Mouse (Mus musculus) heart, embryonic 13.5 days (tissue): ENCODE measurements around the gene Vgll4. TPM values are rescaled to one million over a fixed set of nuclear protein-coding genes. Genes with fewer than 3 reads are reported as not detected.

Experiments
- ATAC-seq: fragments of 200-750 bp; cut with Nextera tagmentation; 2 replicates; pipeline ENCODE4 v1.8.0; 2017; ENCODE audit warnings: moderate TSS enrichment; ENCODE audit not compliant: insufficient number of reproducible peaks, low FRiP score, low TSS enrichment; ENCODE audit errors: extremely low read depth
- H3K27ac ChIP-seq: fragments of 300-500 bp; sonication (generic); replicated peaks from 2 replicates; pipeline ENCODE4 v1.5.1; 2015; ENCODE audit warnings: moderate library complexity, mild to moderate bottlenecking, inconsistent platforms
- H3K27me3 ChIP-seq: fragments of 300-500 bp; sonication (generic); replicated peaks from 2 replicates; pipeline ENCODE4 v1.6.1; 2015; ENCODE audit warnings: mild to moderate bottlenecking, inconsistent platforms
- H3K36me3 ChIP-seq: fragments of 300-500 bp; sonication (generic); 2 replicates; pipeline ENCODE4 v1.6.1; 2015; ENCODE audit warnings: mild to moderate bottlenecking, inconsistent platforms
- H3K4me1 ChIP-seq: fragments of 300-500 bp; sonication (generic); 2 replicates; pipeline ENCODE4 v1.6.1; 2015; ENCODE audit warnings: inconsistent platforms
- H3K4me2 ChIP-seq: fragments of 300-500 bp; sonication (generic); 2 replicates; pipeline ENCODE4 v1.6.1; 2015; ENCODE audit warnings: inconsistent platforms, mild to moderate bottlenecking, moderate library complexity
- H3K4me3 ChIP-seq: fragments of 300-500 bp; sonication (generic); 2 replicates; pipeline ENCODE4 v1.5.1; 2015; ENCODE audit warnings: moderate library complexity, mild to moderate bottlenecking, inconsistent platforms
- H3K9ac ChIP-seq: fragments of 300-500 bp; sonication (generic); 2 replicates; pipeline ENCODE4 v1.6.1; 2015; ENCODE audit warnings: inconsistent platforms, mild to moderate bottlenecking, moderate library complexity
- H3K9me3 ChIP-seq: fragments of 300-500 bp; sonication (generic); 2 replicates; pipeline ENCODE4 v1.6.1; 2016; ENCODE audit warnings: inconsistent platforms
- WGBS: fragments of 180-500 bp; shearing (Covaris S2); methylation state at CpG from one replicate; pipeline ENCODE4 v1.1.7; 2015; ENCODE audit warnings: mixed read lengths; 5-methylcytosine and 5-hydroxymethylcytosine counted together
- polyA plus RNA-seq: library from polyadenylated mRNA; unstranded; fragments of >200 nt; fragmentation: Nextera tagmentation; extraction: Ambion mirVana; gene quantifications from 2 replicates; pipeline ENCODE4 v1.2.1, GENCODE M21; 2015

Vgll4 gene
- polyA plus RNA-seq, 1 experiment from 2014 or later = 62.5 TPM

- H3K4me2 ChIP-seq = no peak overlapping the region
- no peak overlapping the region for H3K27ac ChIP-seq
- 76% methylated on average over 6 of the region's 6 CpGs for WGBS
- H3K27me3 ChIP-seq = peaks cover 18% of the 10 kb centered on the region; the same call in 1 of the 2 replicates
- H3K4me3 ChIP-seq = no peak overlapping the region
- peaks cover 9% of the 10 kb centered on the region; the same call in 1 of the 2 replicates for H3K4me1 ChIP-seq
- no peaks in the 10 kb centered on the region for H3K36me3 ChIP-seq
- H3K9me3 ChIP-seq = no peaks in the 10 kb centered on the region
- ATAC-seq = no peak
- H3K9ac ChIP-seq = no peak overlapping the region
These were observed 10.8 kb downstream of the Vgll4 start for GRCm38 (mm10) chr6:114959012-114959398.

- Histone ChIP-seq H3K4me2 (no peak overlapping the region), H3K4me1 (peaks cover 9% of the 10 kb centered on the region; the same call in 1 of the 2 replicates), H3K27ac (no peak overlapping the region), H3K9ac (no peak overlapping the region), H3K27me3 (peaks cover 18% of the 10 kb centered on the region; the same call in 1 of the 2 replicates), H3K9me3 (no peaks in the 10 kb centered on the region), H3K36me3 (no peaks in the 10 kb centered on the region), H3K4me3 (no peak overlapping the region)
- 76% methylated on average over 10 of the region's 10 CpGs for WGBS
- no peak for ATAC-seq
These were observed 11.4 kb downstream of the Vgll4 start for GRCm38 (mm10) chr6:114958249-114959011.

DNA sequence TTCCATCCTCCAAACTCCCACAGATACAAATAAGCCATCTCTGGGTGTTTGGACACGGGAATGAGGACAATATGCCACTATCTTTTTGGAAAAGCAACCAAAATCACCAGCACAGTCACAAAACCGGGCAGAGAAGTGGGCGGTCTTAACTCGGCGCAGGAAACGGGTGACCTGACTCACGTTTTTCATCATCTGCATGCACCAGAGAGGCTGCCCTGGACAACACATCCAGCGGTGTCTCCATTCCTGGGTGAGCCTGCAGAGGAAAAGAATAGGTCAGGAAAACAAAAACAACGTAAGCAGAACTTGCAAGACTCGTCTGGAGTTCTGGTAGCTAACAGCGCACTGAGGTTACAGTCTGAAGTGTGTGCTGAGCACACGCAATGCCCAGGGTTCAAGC is 12.0 kb downstream of the Vgll4 start:
- Histone ChIP-seq H3K27ac (no peak overlapping the region), H3K9me3 (no peaks in the 10 kb centered on the region), H3K4me3 (no peak overlapping the region), H3K4me2 (no peak overlapping the region), H3K4me1 (peaks cover 9% of the 10 kb centered on the region; the same call in 1 of the 2 replicates), H3K36me3 (no peaks in the 10 kb centered on the region), H3K9ac (no peak overlapping the region), H3K27me3 (peaks cover 15% of the 10 kb centered on the region; the same call in 1 of the 2 replicates)
- ATAC-seq = no peak
- 63% methylated on average over 12 of the region's 12 CpGs for WGBS

- H3K9ac ChIP-seq = no peak overlapping the region
- no peaks in the 10 kb centered on the region for H3K9me3 ChIP-seq
- peaks cover 6% of the 10 kb centered on the region; the same call in 1 of the 2 replicates for H3K27me3 ChIP-seq
- no peaks in the 10 kb centered on the region for H3K36me3 ChIP-seq
- no peak overlapping the region for H3K4me3 ChIP-seq
- H3K4me2 ChIP-seq = no peak overlapping the region
- WGBS = 69% methylated on average over 5 of the region's 5 CpGs
- H3K27ac ChIP-seq = no peak overlapping the region
- no peaks in the 10 kb centered on the region for H3K4me1 ChIP-seq
- no peak for ATAC-seq
These were observed 15.3 kb downstream of the Vgll4 start for GRCm38 (mm10) chr6:114954496-114954895.

DNA sequence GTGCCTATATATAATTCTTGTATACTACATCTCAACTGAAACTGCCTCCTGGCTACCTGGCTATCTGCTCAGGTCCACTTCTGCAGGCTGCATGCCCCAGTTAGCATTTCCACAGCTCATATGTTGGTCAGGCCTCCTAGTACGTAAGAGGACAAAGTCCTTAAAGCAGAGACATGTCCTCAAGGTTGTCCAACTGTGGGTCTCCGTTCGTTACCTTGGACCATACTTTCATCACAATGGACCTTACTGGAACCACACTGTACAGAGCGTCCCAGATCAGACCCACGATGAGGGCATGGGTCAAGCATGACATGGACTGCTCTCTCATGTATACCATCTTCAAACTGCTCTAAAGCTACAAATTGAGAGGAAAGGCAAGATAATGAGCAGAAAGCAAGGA is 16.2 kb downstream of the Vgll4 start:
- H3K4me3 ChIP-seq = no peak overlapping the region
- WGBS = 83% methylated on average over 5 of the region's 5 CpGs
- no peaks in the 10 kb centered on the region for H3K4me1 ChIP-seq
- no peak overlapping the region for H3K9ac ChIP-seq
- H3K36me3 ChIP-seq = no peaks in the 10 kb centered on the region
- H3K9me3 ChIP-seq = no peaks in the 10 kb centered on the region
- peaks cover 6% of the 10 kb centered on the region; the same call in 1 of the 2 replicates for H3K27me3 ChIP-seq
- ATAC-seq = no peak
- no peak overlapping the region for H3K4me2 ChIP-seq
- H3K27ac ChIP-seq = no peak overlapping the region

- H3K4me1 ChIP-seq = no peaks in the 10 kb centered on the region
- no peak overlapping the region for H3K4me2 ChIP-seq
- no peak overlapping the region for H3K27ac ChIP-seq
- H3K9me3 ChIP-seq = no peaks in the 10 kb centered on the region
- ATAC-seq = no peak
- peaks cover 6% of the 10 kb centered on the region; the same call in 1 of the 2 replicates for H3K27me3 ChIP-seq
- H3K4me3 ChIP-seq = no peak overlapping the region
- WGBS = 71% methylated on average over 5 of the region's 5 CpGs
- no peaks in the 10 kb centered on the region for H3K36me3 ChIP-seq
- H3K9ac ChIP-seq = no peak overlapping the region
These were observed 17.4 kb downstream of the Vgll4 start for GRCm38 (mm10) chr6:114952356-114952755.

DNA sequence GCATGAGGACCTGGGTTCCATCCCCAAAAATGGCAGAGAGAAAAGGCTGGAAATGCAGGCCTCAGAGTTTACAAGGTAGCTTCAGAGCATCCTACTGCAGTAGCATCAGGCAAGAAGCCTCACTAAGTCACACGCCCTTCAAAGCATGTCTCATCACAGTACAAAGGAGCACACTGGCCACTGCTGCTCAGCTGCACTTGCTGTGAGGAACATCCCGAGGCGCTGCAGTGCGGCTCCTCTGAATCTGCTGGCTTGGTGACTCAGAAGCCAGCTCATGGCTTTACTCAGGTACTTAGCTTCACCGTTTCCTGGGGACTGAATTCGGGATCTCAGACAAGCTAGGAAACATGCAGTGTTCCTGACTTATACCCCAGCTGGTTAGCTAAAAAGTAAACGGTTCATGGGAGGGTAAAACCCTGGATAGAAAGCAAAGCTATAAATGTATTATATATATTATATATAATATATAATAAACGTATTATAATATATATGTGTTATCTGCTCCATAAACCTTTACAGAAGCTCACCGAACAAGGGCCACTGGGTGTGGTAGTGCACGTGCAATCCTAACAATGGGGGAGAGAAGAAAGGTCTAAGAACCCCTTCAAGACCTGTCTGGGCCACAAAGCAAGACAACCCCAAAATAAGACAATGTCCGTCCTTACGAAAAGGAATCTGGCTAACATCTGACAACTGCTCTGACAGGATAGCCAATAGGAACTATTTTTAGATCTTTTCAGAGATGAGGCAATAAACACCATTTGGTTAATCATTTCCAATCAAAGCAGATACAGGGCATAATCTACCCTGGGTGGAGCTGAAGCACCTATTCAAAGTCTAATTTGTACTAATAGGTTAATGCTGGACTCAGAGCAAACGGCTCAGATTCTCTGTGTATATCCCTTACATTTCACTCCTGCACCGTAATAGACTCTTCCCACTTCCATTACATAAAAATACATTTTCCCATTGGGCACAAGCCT is 25.0 kb downstream of the Vgll4 start:
- WGBS = 80% methylated on average over 14 of the region's 14 CpGs
- H3K4me3 ChIP-seq = no peak overlapping the region
- no peaks in the 10 kb centered on the region for H3K9me3 ChIP-seq
- H3K36me3 ChIP-seq = no peaks in the 10 kb centered on the region
- H3K27ac ChIP-seq = no peak overlapping the region
- H3K4me1 ChIP-seq = no peaks in the 10 kb centered on the region
- no peak for ATAC-seq
- no peak overlapping the region for H3K4me2 ChIP-seq
- no peaks in the 10 kb centered on the region for H3K27me3 ChIP-seq
- no peak overlapping the region for H3K9ac ChIP-seq

DNA sequence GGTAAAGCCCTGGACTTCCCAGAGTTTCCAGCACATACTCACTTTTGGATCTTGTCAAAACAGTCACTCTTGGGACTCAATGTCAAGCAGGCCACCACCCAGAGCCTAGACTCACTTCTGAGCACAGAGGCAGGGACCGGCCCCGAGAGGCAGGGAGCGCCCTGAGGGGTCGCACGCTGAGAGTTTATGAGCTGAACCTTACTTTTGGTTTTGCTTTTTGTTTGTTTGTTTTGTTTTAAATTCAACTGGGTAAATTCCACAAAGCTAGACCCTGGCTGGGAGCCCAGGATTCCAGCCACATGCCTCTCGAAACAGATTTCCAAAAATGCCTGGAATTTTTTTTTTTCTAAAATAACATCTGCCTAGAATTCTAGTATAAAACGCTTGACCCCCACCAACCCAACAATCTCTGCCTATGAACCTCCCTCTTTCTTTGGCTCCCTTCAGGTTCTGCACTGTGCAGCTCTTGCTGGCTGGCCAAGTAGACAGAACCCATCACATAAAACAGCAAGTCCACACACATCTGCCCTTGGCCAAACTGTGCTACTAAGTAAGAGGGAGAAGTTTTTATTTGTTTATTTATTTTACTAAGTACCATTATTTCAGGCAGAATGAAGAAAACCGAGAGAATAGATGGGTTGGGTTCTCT is 28.5 kb downstream of the Vgll4 start:
- no peak for ATAC-seq
- Histone ChIP-seq H3K4me3 (no peak overlapping the region), H3K4me2 (no peak overlapping the region), H3K9ac (no peak overlapping the region), H3K27me3 (no peaks in the 10 kb centered on the region), H3K9me3 (no peaks in the 10 kb centered on the region), H3K27ac (no peak overlapping the region), H3K4me1 (no peaks in the 10 kb centered on the region), H3K36me3 (no peaks in the 10 kb centered on the region)
- WGBS = 60% methylated on average over 8 of the region's 8 CpGs

- Histone ChIP-seq H3K27me3 (no peaks in the 10 kb centered on the region), H3K9me3 (no peaks in the 10 kb centered on the region), H3K27ac (no peak overlapping the region), H3K4me1 (no peaks in the 10 kb centered on the region), H3K4me2 (no peak overlapping the region), H3K9ac (no peak overlapping the region), H3K4me3 (no peak overlapping the region), H3K36me3 (no peaks in the 10 kb centered on the region)
- ATAC-seq = no peak
- WGBS = 75% methylated on average over 2 of the region's 2 CpGs
These were observed 30.1 kb downstream of the Vgll4 start for GRCm38 (mm10) chr6:114939666-114940065.

GRCm38 (mm10) chr6:114936941-114937313 is 32.9 kb downstream of the Vgll4 start:
- H3K4me2 ChIP-seq = no peak overlapping the region
- H3K27me3 ChIP-seq = no peaks in the 10 kb centered on the region
- H3K9ac ChIP-seq = no peak overlapping the region
- no peaks in the 10 kb centered on the region for H3K9me3 ChIP-seq
- no peak overlapping the region for H3K4me3 ChIP-seq
- ATAC-seq = no peak
- H3K27ac ChIP-seq = no peak overlapping the region
- WGBS = 75% methylated on average over 5 of the region's 5 CpGs
- peaks cover 6% of the 10 kb centered on the region; the same call in 1 of the 2 replicates for H3K4me1 ChIP-seq
- H3K36me3 ChIP-seq = no peaks in the 10 kb centered on the region
